9 mouse cellular contexts compared by ENCODE assay signal in the genomic region with DNA sequence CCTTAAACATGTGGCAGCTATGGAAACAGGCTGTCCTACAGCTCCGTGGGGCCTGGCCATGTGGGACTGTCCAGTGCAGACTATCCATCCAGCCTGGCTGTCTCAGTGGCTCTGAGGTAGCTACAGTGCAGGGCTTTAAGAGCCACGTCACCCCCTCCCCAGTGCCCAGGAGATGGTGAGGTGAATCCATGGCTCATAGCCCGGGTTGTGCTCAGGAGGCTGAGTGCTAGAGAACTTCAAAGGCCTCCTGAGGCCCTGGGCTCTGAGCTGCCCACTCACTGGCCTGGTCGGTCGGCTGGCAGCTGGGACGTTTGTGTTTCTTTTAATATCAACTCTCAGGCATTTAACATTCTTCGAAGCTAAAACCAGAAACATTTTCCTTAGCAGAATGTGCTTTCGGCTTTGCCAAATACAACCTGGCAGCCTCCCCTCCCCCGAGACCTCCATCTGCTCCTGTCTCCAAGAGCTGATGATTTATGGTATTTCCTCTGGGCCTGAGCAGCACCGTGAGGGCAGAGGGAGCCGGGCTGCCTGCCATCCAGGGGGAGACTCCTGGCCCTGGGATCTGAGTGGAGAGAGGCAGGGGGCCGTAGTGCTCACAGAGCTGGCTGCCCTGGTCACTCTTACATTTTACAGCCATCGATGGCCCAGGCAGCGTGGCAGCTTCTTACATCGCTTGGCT. TPM values are rescaled to one million over a fixed set of nuclear protein-coding genes. Genes with fewer than 3 reads are reported as not detected.
DNase-seq lines count a peak whose midpoint lies in the region; ATAC-seq and TF ChIP-seq lines count a peak whose summit lies in the region.
"Had no signal": no experiment of that assay in that cellular context is flagged by ENCODE, and none has a peak within 500 bp of the region (broad histone marks: within the 10 kb centered on the region; RNA-seq: fewer than 3 reads in every experiment).

No protein-coding gene starts in this region.

- H3K4me3 ChIP-seq in embryonic facial prominence, embryonic 11.5 days (ENCODE audit: low read depth, low read length) = no peak overlapping the region

- peak; percentile 91 for DNase-seq in brain, embryonic 14.5 days (ENCODE audit: low read depth)
- no peak for DNase-seq in embryonic facial prominence, embryonic 11.5 days (ENCODE audit: low spot score)
- DNase-seq in gastrocnemius, postnatal 36 days = peak; percentile 61 to 62
- DNase-seq in kidney, adult 18-20 months = peak; percentile 41
- DNase-seq in left cerebral cortex, postnatal 25 days (ENCODE audit: low spot score in 2 of 2) = peak; percentile 77 to 91
- DNase-seq in ovary, postnatal 14 days (ENCODE audit: low spot score) = peak; percentile 55
- no peak for DNase-seq in B cell, adult 2 months
- no peak for DNase-seq in lung, adult 18-20 months

- H3K27me3 ChIP-seq in embryonic facial prominence, embryonic 11.5 days (ENCODE audit: control insufficient read depth, insufficient read depth, low read length) = no peaks in the 10 kb centered on the region

- peaks cover 17% of the 10 kb centered on the region for H3K4me1 ChIP-seq in embryonic facial prominence, embryonic 11.5 days (ENCODE audit: control insufficient read depth, insufficient read depth, low read length)

- 48% methylated on average over 15 of the region's 15 CpGs for WGBS in embryonic facial prominence, embryonic 11.5 days

- no peak for ATAC-seq in embryonic facial prominence, embryonic 11.5 days (replicated peaks; ENCODE audit: insufficient number of reproducible peaks, low FRiP score, low TSS enrichment, low read depth)

- H3K36me3 ChIP-seq in embryonic facial prominence, embryonic 11.5 days (replicated peaks; ENCODE audit: control insufficient read depth, insufficient read depth, low read depth, low read length) = no peaks in the 10 kb centered on the region; the same call in 1 of the 2 replicates

- peak overlapping the region; percentile 14 for H3K9ac ChIP-seq in embryonic facial prominence, embryonic 11.5 days (replicated peaks; ENCODE audit: low read length)

- H3K9me3 ChIP-seq in embryonic facial prominence, embryonic 11.5 days (replicated peaks; ENCODE audit: control insufficient read depth, low read length) = no peaks in the 10 kb centered on the region

- no peak for TF ChIP-seq CTCF in brain, embryonic 14.5 days (IDR thresholded peaks at IDR 0.05; ENCODE audit: borderline replicate concordance, extremely low read depth, insufficient read depth, insufficient read length)

- H3K27ac ChIP-seq in embryonic facial prominence, embryonic 11.5 days (replicated peaks; ENCODE audit: low read depth, low read length) = peak overlapping the region; percentile 52
- H3K27ac ChIP-seq: macrophage had no signal

- intact Hi-C loops in gastrocnemius, postnatal 36 days (cut with DNase I) = loop anchor here (10.0 kb wide), 1 partner anchor 125 kb away; no protein-coding TSS in a partner anchor
- intact Hi-C loops in left cerebral cortex, postnatal 25 days (cut with DNase I) = loop anchor here (10.0 kb wide), 1 partner anchor 125 kb away; no protein-coding TSS in a partner anchor

- TF ChIP-seq POLR2A in brain, embryonic 14.5 days (IDR thresholded peaks at IDR 0.05; ENCODE audit: borderline replicate concordance, extremely low read depth, insufficient read depth, insufficient read length, poor library complexity, severe bottlenecking) = no peak

- no peak overlapping the region; the same call in 1 of the 2 replicates for H3K4me2 ChIP-seq in embryonic facial prominence, embryonic 11.5 days (ENCODE audit: low read depth, low read length)

RNA-seq across cellular contexts. Expression of a gene that starts 42.9 kb away (rescaled TPM):
- 32.5 and 36.8 TPM in 2 replicates for polyA plus RNA-seq in brain, embryonic 14.5 days (2012; rRNA removed)
- 138 TPM in 2 replicates for polyA plus RNA-seq in embryonic facial prominence, embryonic 11.5 days (2014; fragmentation: Nextera tagmentation; extraction: Ambion mirVana)
- 10 to 100 TPM; 34.3 to 36.2 TPM for total RNA-seq in gastrocnemius, postnatal 36 days (2021)
- 10 to 100 TPM; 36.3 to 37.3 TPM for total RNA-seq in left cerebral cortex, postnatal 25 days (2021)

RNA-seq across cellular contexts. Expression of a gene that starts 50.7 kb away (rescaled TPM):
- polyA plus RNA-seq in brain, embryonic 14.5 days (2012; rRNA removed) = 33.9 and 40.9 TPM in 2 replicates
- polyA plus RNA-seq in embryonic facial prominence, embryonic 11.5 days (2014; fragmentation: Nextera tagmentation; extraction: Ambion mirVana) = 40.0 and 41.8 TPM in 2 replicates
- 10 to 100 TPM; 26.3 to 37.3 TPM for total RNA-seq in gastrocnemius, postnatal 36 days (2021)
- total RNA-seq in left cerebral cortex, postnatal 25 days (2021) = 10 to 100 TPM; 10.3 to 11.5 TPM

Comparison
In these comparisons a context has a peak if more than half of its experiments do, and no peak if none do; other contexts are left out.
1. DNase-seq: peak in brain, embryonic 14.5 days (single experiment), gastrocnemius, postnatal 36 days (2 of 2), kidney, adult 18-20 months (single experiment), left cerebral cortex, postnatal 25 days (2 of 2) and ovary, postnatal 14 days (single experiment); none in embryonic facial prominence, embryonic 11.5 days (single experiment), B cell, adult 2 months (0 of 2) and lung, adult 18-20 months (0 of 2).